Mouse (Mus musculus): ENCODE data around the gene Ror2. TPM values are rescaled to one million over a fixed set of nuclear protein-coding genes. Genes with fewer than 3 reads are reported as not detected.

Gene Ror2
- polyA plus RNA-seq, 1 experiment from 2014 or later = 13.2 TPM

DNA sequence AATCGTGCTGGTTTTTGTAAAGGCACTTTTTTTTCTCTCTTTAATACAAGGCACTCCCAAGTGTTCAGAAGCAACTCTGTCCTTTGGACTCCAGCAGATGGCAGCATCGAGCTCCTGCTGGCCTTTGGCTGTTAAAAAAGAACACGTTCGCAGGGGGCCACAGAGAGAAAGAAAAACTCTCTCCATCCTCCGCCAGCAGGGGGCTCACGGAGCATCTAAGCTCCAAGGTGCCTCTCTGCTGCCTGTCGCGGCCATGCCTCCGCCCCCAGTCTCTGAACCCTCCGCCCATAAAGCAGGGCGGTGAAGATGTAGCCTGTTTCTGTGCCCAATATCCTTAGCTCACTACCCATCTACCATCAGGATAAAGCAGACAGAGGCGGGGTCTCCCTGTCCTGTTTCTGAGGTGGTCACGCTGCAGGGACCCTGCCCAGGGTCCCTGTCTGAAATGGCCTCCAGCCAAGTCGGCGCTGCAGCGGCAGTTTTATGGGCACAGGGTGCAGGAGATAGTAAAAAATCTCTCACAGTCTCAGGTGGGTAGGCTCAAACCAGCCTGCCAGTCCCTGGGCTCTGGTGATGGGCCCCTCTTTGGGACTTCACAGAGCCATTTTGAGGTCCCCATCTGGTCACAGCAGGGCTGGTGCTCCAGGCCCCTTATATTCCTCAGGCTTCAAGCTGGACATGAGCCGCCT lies 176.2 kb downstream of the Ror2 start:
- Histone ChIP-seq H3K36me3 (ENCODE audit: control insufficient read depth, insufficient read depth, low read length) (peaks cover 37% of the 10 kb centered on the region), H3K4me3 (ENCODE audit: control insufficient read depth in 1 of 2, insufficient read depth in 1 of 2, low read depth in 1 of 2, low read length in 2 of 2) (no peak overlapping the region), H3K27me3 (ENCODE audit: control insufficient read depth, insufficient read depth, low read length) (no peaks in the 10 kb centered on the region), H3K4me1 (ENCODE audit: control insufficient read depth in 2 of 2, insufficient read depth in 2 of 2, low read length in 2 of 2) (no peaks in the 10 kb centered on the region; a peak in 1 of 4 replicates), H3K9me3 (ENCODE audit: control insufficient read depth, low read length) (no peaks in the 10 kb centered on the region), H3K4me2 (ENCODE audit: low read length) (peak overlapping the region; percentile 35; the same call in 1 of the 2 replicates), H3K27ac (replicated peaks in 1 of 2; ENCODE audit: control insufficient read depth in 1 of 2, insufficient read depth in 1 of 2, low read depth in 2 of 2, low read length in 2 of 2) (no peak overlapping the region), H3K9ac (ENCODE audit: low read length) (no peak overlapping the region)
- ATAC-seq (ENCODE audit: insufficient number of reproducible peaks, insufficient read depth, low FRiP score, low read depth) = peak; percentile 39; the same call in 1 of the 2 replicates
- 20% methylated on average over 17 of the region's 17 CpGs for WGBS

DNA sequence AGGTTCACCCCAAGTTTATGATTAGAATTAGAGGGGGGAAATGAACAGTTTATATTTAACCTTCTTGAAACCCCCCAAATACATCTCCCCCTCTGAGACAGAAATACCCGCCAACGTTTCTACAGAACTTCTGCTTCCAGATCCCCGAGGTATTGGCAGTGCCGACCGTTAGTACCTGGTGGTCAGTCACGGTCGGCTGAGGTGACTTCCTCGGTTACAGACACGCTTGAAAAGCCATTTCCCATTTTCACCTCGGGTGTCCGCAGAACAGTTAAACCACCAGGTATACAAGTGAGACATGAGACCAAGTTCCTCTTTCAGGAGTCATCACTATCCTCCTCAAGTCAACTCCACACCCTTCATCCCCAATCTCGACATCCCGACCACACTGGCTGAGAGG lies 179.2 kb downstream of the Ror2 start:
- ATAC-seq (ENCODE audit: insufficient number of reproducible peaks, insufficient read depth, low FRiP score, low read depth) = no peak
- H3K27me3 ChIP-seq (ENCODE audit: control insufficient read depth, insufficient read depth, low read length) = no peaks in the 10 kb centered on the region
- peaks cover 4 to 7% of the 10 kb centered on the region in 2 experiments for H3K4me1 ChIP-seq (ENCODE audit: control insufficient read depth in 2 of 2, insufficient read depth in 2 of 2, low read length in 2 of 2)
- H3K36me3 ChIP-seq (ENCODE audit: control insufficient read depth, insufficient read depth, low read length) = peaks cover 26% of the 10 kb centered on the region
- H3K27ac ChIP-seq (replicated peaks in 1 of 2; ENCODE audit: control insufficient read depth in 1 of 2, insufficient read depth in 1 of 2, low read depth in 2 of 2, low read length in 2 of 2) = no peak overlapping the region
- no peak overlapping the region for H3K4me3 ChIP-seq (ENCODE audit: control insufficient read depth in 1 of 2, insufficient read depth in 1 of 2, low read depth in 1 of 2, low read length in 2 of 2)
- no peaks in the 10 kb centered on the region for H3K9me3 ChIP-seq (ENCODE audit: control insufficient read depth, low read length)
- H3K4me2 ChIP-seq (ENCODE audit: low read length) = no peak overlapping the region
- no peak overlapping the region for H3K9ac ChIP-seq (ENCODE audit: low read length)
- 87% methylated on average over 13 of the region's 13 CpGs for WGBS

DNA sequence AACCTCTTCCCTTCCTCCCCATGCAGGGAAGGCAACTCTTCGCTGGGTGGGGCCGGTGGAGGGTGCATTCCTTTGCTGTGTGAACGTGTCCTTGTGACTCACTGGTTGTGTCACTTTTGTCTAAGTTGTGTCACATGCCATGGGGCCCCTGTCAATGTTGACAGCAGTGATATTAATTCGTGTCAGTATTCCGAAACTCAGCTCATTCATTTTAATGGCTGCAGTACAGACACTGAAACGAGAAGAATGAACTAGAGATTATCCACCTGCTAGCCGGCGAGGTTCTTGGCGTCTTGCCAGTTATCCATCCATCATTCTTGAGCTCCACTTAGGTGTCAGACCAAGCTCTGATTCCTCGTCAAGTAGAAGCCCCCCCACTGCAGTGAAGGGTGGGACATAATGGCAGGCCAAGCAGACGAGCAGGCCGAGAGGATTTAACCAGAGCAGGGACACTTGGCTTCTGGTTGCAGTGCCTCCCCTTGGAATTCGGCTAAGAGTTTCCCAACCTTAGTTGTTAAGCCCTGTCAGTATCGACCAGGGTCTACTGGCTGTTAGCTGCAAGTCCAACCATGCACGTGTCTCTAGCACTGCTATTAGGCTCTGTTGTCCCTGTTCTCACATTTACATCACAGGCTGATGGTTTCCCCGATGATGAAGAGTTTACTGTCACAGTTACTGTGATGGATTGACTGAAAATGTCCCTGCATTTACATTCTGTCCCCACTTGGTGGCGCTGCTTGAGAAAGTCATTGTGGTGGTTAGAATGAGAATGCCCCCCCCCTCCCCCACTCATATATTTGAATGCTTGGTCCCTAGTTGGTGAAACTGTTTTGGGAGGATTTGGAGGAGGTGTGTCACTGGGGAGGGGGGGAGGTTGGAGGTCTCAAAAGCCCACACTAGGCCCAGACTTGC lies 185.9 kb downstream of the Ror2 start:
- Histone ChIP-seq H3K27ac (replicated peaks in 1 of 2; ENCODE audit: control insufficient read depth in 1 of 2, insufficient read depth in 1 of 2, low read depth in 2 of 2, low read length in 2 of 2) (peak overlapping the region; percentile 65 to 76), H3K4me1 (ENCODE audit: control insufficient read depth in 2 of 2, insufficient read depth in 2 of 2, low read length in 2 of 2) (peaks cover 13 to 16% of the 10 kb centered on the region in 2 experiments), H3K4me3 (ENCODE audit: control insufficient read depth in 1 of 2, insufficient read depth in 1 of 2, low read depth in 1 of 2, low read length in 2 of 2) (no peak overlapping the region), H3K4me2 (ENCODE audit: low read length) (peak overlapping the region; percentile 40), H3K9ac (ENCODE audit: low read length) (no peak overlapping the region), H3K36me3 (ENCODE audit: control insufficient read depth, insufficient read depth, low read length) (no peaks in the 10 kb centered on the region), H3K9me3 (ENCODE audit: control insufficient read depth, low read length) (no peaks in the 10 kb centered on the region), H3K27me3 (ENCODE audit: control insufficient read depth, insufficient read depth, low read length) (no peaks in the 10 kb centered on the region)
- 21% methylated on average over 17 of the region's 17 CpGs for WGBS
- ATAC-seq (ENCODE audit: insufficient number of reproducible peaks, insufficient read depth, low FRiP score, low read depth) = peak; percentile 44

DNA sequence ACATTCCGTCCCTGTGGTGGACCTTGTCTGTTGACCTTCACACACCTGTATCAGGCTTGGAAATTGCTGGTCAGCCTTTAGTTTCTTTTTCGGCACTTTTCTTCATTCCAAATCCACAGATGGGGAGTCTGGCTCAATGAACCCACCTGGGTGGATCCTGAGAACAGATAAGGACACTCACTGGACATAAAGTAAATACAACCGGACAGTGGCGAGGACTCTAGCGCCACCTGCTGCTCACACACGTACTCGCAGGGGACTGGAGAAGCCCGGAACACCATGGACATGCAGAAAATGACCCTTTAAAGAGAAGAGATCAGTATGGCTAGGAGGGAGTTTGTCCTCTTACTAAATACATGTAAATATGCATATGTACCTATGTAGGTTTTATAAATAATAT lies 189.3 kb downstream of the Ror2 start:
- Histone ChIP-seq H3K27me3 (ENCODE audit: control insufficient read depth, insufficient read depth, low read length) (no peaks in the 10 kb centered on the region), H3K9me3 (ENCODE audit: control insufficient read depth, low read length) (no peaks in the 10 kb centered on the region), H3K27ac (replicated peaks in 1 of 2; ENCODE audit: control insufficient read depth in 1 of 2, insufficient read depth in 1 of 2, low read depth in 2 of 2, low read length in 2 of 2) (no peak overlapping the region; a peak in 1 of 4 replicates), H3K4me2 (ENCODE audit: low read length) (no peak overlapping the region), H3K4me1 (ENCODE audit: control insufficient read depth in 2 of 2, insufficient read depth in 2 of 2, low read length in 2 of 2) (peaks cover 16 to 17% of the 10 kb centered on the region in 2 experiments), H3K9ac (ENCODE audit: low read length) (no peak overlapping the region), H3K36me3 (ENCODE audit: control insufficient read depth, insufficient read depth, low read length) (no peaks in the 10 kb centered on the region), H3K4me3 (ENCODE audit: control insufficient read depth in 1 of 2, insufficient read depth in 1 of 2, low read depth in 1 of 2, low read length in 2 of 2) (no peak overlapping the region)
- no peak for ATAC-seq (ENCODE audit: insufficient number of reproducible peaks, insufficient read depth, low FRiP score, low read depth)
- WGBS = 15% methylated on average over 8 of the region's 8 CpGs

DNA sequence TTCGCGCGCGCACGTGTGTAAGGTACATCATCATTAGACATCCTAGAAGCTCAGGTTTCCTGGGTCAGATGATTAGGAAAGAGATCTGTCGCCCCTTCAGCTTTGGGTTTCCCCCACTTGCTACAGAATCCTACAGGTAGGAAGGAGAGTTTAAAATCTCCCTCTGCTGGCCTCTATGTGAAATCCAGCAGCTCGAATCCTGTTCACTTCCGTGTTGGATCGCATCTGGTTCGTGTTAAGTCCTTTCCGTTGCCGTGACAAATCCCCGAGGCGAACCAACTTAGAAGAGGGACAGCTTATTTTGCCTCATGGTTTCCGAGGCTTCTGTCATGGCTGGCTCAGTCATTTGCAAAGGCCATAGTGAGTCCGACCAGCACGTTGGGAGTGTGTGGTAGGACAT lies 190.7 kb downstream of the Ror2 start:
- Histone ChIP-seq H3K4me3 (ENCODE audit: control insufficient read depth in 1 of 2, insufficient read depth in 1 of 2, low read depth in 1 of 2, low read length in 2 of 2) (no peak overlapping the region), H3K9me3 (ENCODE audit: control insufficient read depth, low read length) (no peaks in the 10 kb centered on the region), H3K4me1 (ENCODE audit: control insufficient read depth in 2 of 2, insufficient read depth in 2 of 2, low read length in 2 of 2) (peaks cover 16% of the 10 kb centered on the region in 2 experiments), H3K27me3 (ENCODE audit: control insufficient read depth, insufficient read depth, low read length) (no peaks in the 10 kb centered on the region), H3K36me3 (ENCODE audit: control insufficient read depth, insufficient read depth, low read length) (no peaks in the 10 kb centered on the region), H3K4me2 (ENCODE audit: low read length) (no peak overlapping the region), H3K27ac (replicated peaks in 1 of 2; ENCODE audit: control insufficient read depth in 1 of 2, insufficient read depth in 1 of 2, low read depth in 2 of 2, low read length in 2 of 2) (peak overlapping the region; percentile 14 to 50; a peak in 2 of 4 replicates), H3K9ac (ENCODE audit: low read length) (no peak overlapping the region)
- ATAC-seq (ENCODE audit: insufficient number of reproducible peaks, insufficient read depth, low FRiP score, low read depth) = no peak
- 72% methylated on average over 17 of the region's 17 CpGs for WGBS

DNA sequence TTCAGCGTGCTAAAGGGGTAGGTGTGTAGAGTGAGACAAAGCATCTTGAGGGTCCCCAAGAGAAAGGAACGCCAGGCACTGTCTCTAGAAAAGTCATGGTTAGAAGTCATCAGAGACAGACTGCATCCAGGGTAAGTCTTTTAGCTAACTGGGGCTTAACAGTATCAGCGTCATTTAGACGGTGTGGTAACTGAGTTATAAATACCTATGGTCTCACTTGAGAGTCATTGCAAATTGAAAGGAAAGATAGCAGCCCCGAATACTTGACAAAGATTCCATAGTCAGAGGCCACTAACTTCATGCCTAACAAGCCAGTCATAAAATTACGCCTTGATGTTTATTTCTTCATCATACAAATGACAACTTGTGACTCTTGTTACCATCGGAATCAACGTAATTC lies 191.3 kb downstream of the Ror2 start:
- WGBS = 51% methylated on average over 8 of the region's 8 CpGs
- Histone ChIP-seq H3K9ac (ENCODE audit: low read length) (no peak overlapping the region), H3K27ac (replicated peaks in 1 of 2; ENCODE audit: control insufficient read depth in 1 of 2, insufficient read depth in 1 of 2, low read depth in 2 of 2, low read length in 2 of 2) (peak overlapping the region; percentile 36 to 50; a peak in 3 of 4 replicates), H3K4me3 (ENCODE audit: control insufficient read depth in 1 of 2, insufficient read depth in 1 of 2, low read depth in 1 of 2, low read length in 2 of 2) (no peak overlapping the region), H3K4me1 (ENCODE audit: control insufficient read depth in 2 of 2, insufficient read depth in 2 of 2, low read length in 2 of 2) (peaks cover 12 to 13% of the 10 kb centered on the region in 2 experiments; a peak in 3 of 4 replicates), H3K27me3 (ENCODE audit: control insufficient read depth, insufficient read depth, low read length) (no peaks in the 10 kb centered on the region), H3K4me2 (ENCODE audit: low read length) (no peak overlapping the region), H3K9me3 (ENCODE audit: control insufficient read depth, low read length) (no peaks in the 10 kb centered on the region), H3K36me3 (ENCODE audit: control insufficient read depth, insufficient read depth, low read length) (no peaks in the 10 kb centered on the region)
- no peak for ATAC-seq (ENCODE audit: insufficient number of reproducible peaks, insufficient read depth, low FRiP score, low read depth)

DNA sequence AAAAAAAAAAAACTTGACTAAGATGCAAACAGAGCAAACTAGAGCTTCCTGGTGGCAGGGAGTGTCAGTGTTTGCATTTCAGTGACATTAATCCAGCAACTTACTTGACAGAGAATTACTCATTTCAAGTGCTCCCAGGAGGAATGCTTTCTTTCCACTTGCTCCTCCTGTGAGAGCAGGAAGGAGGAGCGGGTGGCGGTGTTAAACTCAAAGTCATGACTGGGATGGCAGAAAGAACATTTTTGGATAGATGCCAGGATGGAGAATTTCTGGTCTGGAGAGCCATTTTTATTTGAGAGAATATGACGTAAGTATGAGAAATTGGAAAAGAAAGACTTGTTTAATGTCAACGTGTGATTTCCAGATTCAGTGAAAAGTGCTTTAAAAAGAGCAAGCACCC lies 192.5 kb downstream of the Ror2 start:
- Histone ChIP-seq H3K4me2 (ENCODE audit: low read length) (no peak overlapping the region), H3K4me1 (ENCODE audit: control insufficient read depth in 2 of 2, insufficient read depth in 2 of 2, low read length in 2 of 2) (peaks cover 13 to 18% of the 10 kb centered on the region in 2 experiments; a peak in 3 of 4 replicates), H3K27me3 (ENCODE audit: control insufficient read depth, insufficient read depth, low read length) (no peaks in the 10 kb centered on the region), H3K27ac (replicated peaks in 1 of 2; ENCODE audit: control insufficient read depth in 1 of 2, insufficient read depth in 1 of 2, low read depth in 2 of 2, low read length in 2 of 2) (no peak overlapping the region), H3K4me3 (ENCODE audit: control insufficient read depth in 1 of 2, insufficient read depth in 1 of 2, low read depth in 1 of 2, low read length in 2 of 2) (no peak overlapping the region), H3K36me3 (ENCODE audit: control insufficient read depth, insufficient read depth, low read length) (no peaks in the 10 kb centered on the region), H3K9me3 (ENCODE audit: control insufficient read depth, low read length) (no peaks in the 10 kb centered on the region), H3K9ac (ENCODE audit: low read length) (no peak overlapping the region)
- no peak for ATAC-seq (ENCODE audit: insufficient number of reproducible peaks, insufficient read depth, low FRiP score, low read depth)
- 56% methylated on average over 4 of the region's 4 CpGs for WGBS

Measured in heart, embryonic 14.5 days (tissue).